Mouse (Mus musculus) heart, postnatal 14 days (tissue): ENCODE measurements around the gene Dyrk1b. TPM values are rescaled to one million over a fixed set of nuclear protein-coding genes. Genes with fewer than 3 reads are reported as not detected.
A peak's percentile ranks its signal among the peaks of the same experiment; 100 is the strongest.
"Not testable (repeated sequence)": the region's sequence is repeated elsewhere in the genome, so short reads cannot be mapped to it uniquely, and the experiment has no call there.

Source experiments
- DNase-seq, 2 experiments: peaks; one replicate each; pipeline ENCODE4 v3.0.0; 2021 to 2022
- intact Hi-C: fragments of 180-260 bp; cut with DNase I; formaldehyde crosslinking; loops from one replicate; pipeline ENCODE4 v1.15.1; 2025
- total RNA-seq, 2 experiments: library from RNA; stranded (reverse); gene quantifications; 2 replicates each; pipeline ENCODE4 v1.2.3; 2021

The Dyrk1b gene
- total RNA-seq, 2 experiments from 2014 or later: 37.4 to 40.8 TPM

- no peak for DNase-seq
- intact Hi-C loops: no loop called here
Measured at GRCm38 (mm10) chr7:28191489-28191888, 12.2 kb downstream of the Dyrk1b start.

- intact Hi-C loops: no loop called here
Measured at GRCm38 (mm10) chr7:28191903-28192302, 12.6 kb downstream of the Dyrk1b start.

GRCm38 (mm10) chr7:28195414-28196098 is 16.3 kb downstream of the Dyrk1b start:
- DNase-seq: no peak
- intact Hi-C loops: no loop called here

More at GRCm38 (mm10) chr7:28191903-28192302, 12.6 kb downstream of the Dyrk1b start:
- DNase-seq: no peak

- intact Hi-C loops: no loop called here
- DNase-seq: peak; percentile 20 to 26
Measured at GRCm38 (mm10) chr7:28196528-28196927, 17.3 kb downstream of the Dyrk1b start.

- intact Hi-C loops: no loop called here
Measured at GRCm38 (mm10) chr7:28199054-28199453, 19.8 kb downstream of the Dyrk1b start.

GRCm38 (mm10) chr7:28203207-28204108 is 24.2 kb downstream of the Dyrk1b start:
- intact Hi-C loops: no loop called here
- DNase-seq: no peak

More at GRCm38 (mm10) chr7:28199054-28199453, 19.8 kb downstream of the Dyrk1b start:
- no peak for DNase-seq

- intact Hi-C loops: no loop called here
- peak in 1 of 2 experiments; percentile 45 for DNase-seq
Measured at GRCm38 (mm10) chr7:28206044-28206600, 26.9 kb downstream of the Dyrk1b start.

GRCm38 (mm10) chr7:28208396-28208987 is 29.2 kb downstream of the Dyrk1b start:
- no peak for DNase-seq
- intact Hi-C loops: no loop called here

GRCm38 (mm10) chr7:28208988-28209508 is 29.8 kb downstream of the Dyrk1b start:
- intact Hi-C loops: no loop called here
- DNase-seq: peak; percentile 70

GRCm38 (mm10) chr7:28210731-28211130 is 31.5 kb downstream of the Dyrk1b start:
- intact Hi-C loops: loop anchor here (5.0 kb wide), 2 partner anchors 92 to 158 kb away; partner anchors contain the start of genes Dll3 and Psmc4
- DNase-seq: no peak

- intact Hi-C loops: loop anchor here (1.0 to 5.0 kb wide), 3 partner anchors 66 to 162 kb away; partner anchors contain the start of genes Dll3 and Psmc4
Measured at GRCm38 (mm10) chr7:28214142-28214541, 34.9 kb downstream of the Dyrk1b start.

GRCm38 (mm10) chr7:28215950-28216349 is 36.7 kb downstream of the Dyrk1b start:
- not testable (repeated sequence) for DNase-seq

More at GRCm38 (mm10) chr7:28214142-28214541, 34.9 kb downstream of the Dyrk1b start:
- peak; percentile 68 to 82 for DNase-seq

GRCm38 (mm10) chr7:28217811-28218210 is 38.5 kb downstream of the Dyrk1b start:
- DNase-seq, intact Hi-C loops: not testable (repeated sequence)

More at GRCm38 (mm10) chr7:28215950-28216349, 36.7 kb downstream of the Dyrk1b start:
- intact Hi-C loops: not testable (repeated sequence)

- intact Hi-C loops: not testable (repeated sequence)
Measured at GRCm38 (mm10) chr7:28218951-28219740, 39.9 kb downstream of the Dyrk1b start.

GRCm38 (mm10) chr7:28226836-28227235 is 47.6 kb downstream of the Dyrk1b start:
- DNase-seq, intact Hi-C loops: not testable (repeated sequence)

More at GRCm38 (mm10) chr7:28218951-28219740, 39.9 kb downstream of the Dyrk1b start:
- not testable (repeated sequence) for DNase-seq

GRCm38 (mm10) chr7:28227421-28227820 is 48.2 kb downstream of the Dyrk1b start:
- intact Hi-C loops, DNase-seq: not testable (repeated sequence)
